Mouse (Mus musculus): ENCODE measurements around the gene Reck.

DNA sequence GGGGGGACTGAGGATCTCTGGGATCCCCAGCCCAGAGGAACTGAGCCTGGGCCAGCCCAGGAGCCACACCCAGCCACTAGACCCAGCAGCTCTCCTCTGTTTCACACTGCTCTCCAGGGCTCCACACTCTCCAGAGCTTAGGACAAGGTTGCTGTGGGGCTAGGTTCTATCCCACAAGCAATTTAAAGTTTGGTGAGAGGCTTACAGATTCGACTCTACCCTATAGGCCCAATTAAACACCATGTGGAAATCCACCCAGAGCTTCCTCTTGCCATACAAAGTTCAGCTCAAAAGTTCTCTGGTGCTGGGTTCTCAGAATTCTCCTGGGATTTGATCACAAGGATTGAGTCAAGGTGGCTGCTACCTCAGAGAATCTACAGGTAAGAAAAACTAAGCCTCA, 35.2 kb upstream of the Reck start, which contains the start of gene Olfr157:
- TF ChIP-seq CTCF (IDR thresholded peaks at IDR 0.05; ENCODE audit: borderline replicate concordance, extremely low read depth, insufficient read depth, insufficient read length): no peak
- no peak for TF ChIP-seq POLR2A (IDR thresholded peaks at IDR 0.05; ENCODE audit: borderline replicate concordance, extremely low read depth, insufficient read depth, insufficient read length, poor library complexity, severe bottlenecking)
